Mouse (Mus musculus) right cerebral cortex, adult 2 months (tissue): ENCODE results near the gene Chil6.

Experiments used
- DNase-seq, 2 experiments: peaks; one replicate each; pipeline ENCODE4 v3.0.0; 2021 to 2022; ENCODE audit warnings: low spot score in 2 of 2

Chil6 gene

GRCm38 (mm10) chr3:106406082-106406481 lies at the start of gene Chil6:
TSS of gene Chil6 (minus strand) at chr3:106406182.
- no peak for DNase-seq

- no peak for DNase-seq
Observed at GRCm38 (mm10) chr3:106452616-106453015, 46.6 kb upstream of the Chil6 start.

- no peak for DNase-seq
Observed at GRCm38 (mm10) chr3:106449567-106449966, 43.6 kb upstream of the Chil6 start.

- no peak for DNase-seq
Observed at GRCm38 (mm10) chr3:106448995-106449394, 43.0 kb upstream of the Chil6 start.

GRCm38 (mm10) chr3:106448571-106448970 lies 42.6 kb upstream of the Chil6 start:
- DNase-seq = peak; percentile 34 to 37
